In genomic region chr10:69536372-69537075, GRCm38 (mm10) we compare ENCODE assay signal across 9 mouse cellular contexts.
DNase-seq lines count a peak whose midpoint lies in the region; ATAC-seq and TF ChIP-seq lines count a peak whose summit lies in the region.
"Had no signal": no experiment of that assay in that cellular context is flagged by ENCODE, and none has a peak within 500 bp of the region (broad histone marks: within the 10 kb centered on the region; RNA-seq: fewer than 3 reads in every experiment).

No protein-coding gene starts in this region.

- ATAC-seq in limb, embryonic 12.5 days (ENCODE audit: insufficient number of reproducible peaks, insufficient read depth, low FRiP score, low TSS enrichment, low read depth) = no peak
- no peak for ATAC-seq in embryonic facial prominence, embryonic 13.5 days (ENCODE audit: insufficient number of reproducible peaks, insufficient read depth, low FRiP score, low TSS enrichment, low read depth)
- no peak for ATAC-seq in hindbrain, embryonic 12.5 days (ENCODE audit: low FRiP score)
- ATAC-seq in neural tube, embryonic 15.5 days (ENCODE audit: low FRiP score) = no peak
- no peak for ATAC-seq in liver, postnatal 0 days
- ATAC-seq in lung, postnatal 0 days = no peak

- WGBS in limb, embryonic 12.5 days = 78% methylated on average over 9 of the region's 9 CpGs
- WGBS in limb, embryonic 10.5 days = 80% methylated on average over 9 of the region's 9 CpGs
- WGBS in embryonic facial prominence, embryonic 13.5 days = 51% methylated on average over 9 of the region's 9 CpGs
- 70% methylated on average over 9 of the region's 9 CpGs for WGBS in hindbrain, embryonic 12.5 days
- WGBS in neural tube, embryonic 15.5 days = 45% methylated on average over 9 of the region's 9 CpGs
- 58% methylated on average over 9 of the region's 9 CpGs for WGBS in liver, postnatal 0 days (ENCODE audit: insufficient replicate concordance)
- WGBS in lung, postnatal 0 days = 58% methylated on average over 9 of the region's 9 CpGs

- no peak for TF ChIP-seq CTCF in liver, postnatal 0 days (IDR thresholded peaks at IDR 0.05; ENCODE audit: low read depth)
- no peak for TF ChIP-seq CTCF in lung, postnatal 0 days (IDR thresholded peaks at IDR 0.05)

- no peak for TF ChIP-seq EP300 in liver, postnatal 0 days (IDR thresholded peaks at IDR 0.05; ENCODE audit: low read depth)
- no peak for TF ChIP-seq EP300 in lung, postnatal 0 days (IDR thresholded peaks at IDR 0.05)

- H3K4me1 ChIP-seq in limb, embryonic 12.5 days (replicated peaks) = peaks cover 30% of the 10 kb centered on the region
- H3K4me1 ChIP-seq in limb, embryonic 10.5 days = peaks cover 44% of the 10 kb centered on the region
- H3K4me1 ChIP-seq in embryonic facial prominence, embryonic 13.5 days = peaks cover 42% of the 10 kb centered on the region
- peaks cover 26% of the 10 kb centered on the region for H3K4me1 ChIP-seq in hindbrain, embryonic 12.5 days
- H3K4me1 ChIP-seq in neural tube, embryonic 15.5 days = peaks cover 41% of the 10 kb centered on the region
- peaks cover 3% of the 10 kb centered on the region; the same call in 1 of the 2 replicates for H3K4me1 ChIP-seq in liver, postnatal 0 days (ENCODE audit: insufficient read depth)
- H3K4me1 ChIP-seq in lung, postnatal 0 days (ENCODE audit: insufficient read depth, low read depth, low read length) = no peaks in the 10 kb centered on the region; the same call in 1 of the 2 replicates

- no peak for DNase-seq in limb, embryonic 10.5 days (ENCODE audit: low spot score)
- DNase-seq in liver, postnatal 0 days = no peak
- DNase-seq in lung, postnatal 0 days (ENCODE audit: low spot score) = no peak
- DNase-seq: cerebellum, adult 9-11 months had no signal

- no peak overlapping the region for H3K9ac ChIP-seq in limb, embryonic 12.5 days (replicated peaks)
- H3K9ac ChIP-seq in embryonic facial prominence, embryonic 13.5 days = no peak overlapping the region
- peak overlapping the region; percentile 77 for H3K9ac ChIP-seq in hindbrain, embryonic 12.5 days
- H3K9ac ChIP-seq in neural tube, embryonic 15.5 days (replicated peaks) = peak overlapping the region; percentile 76
- no peak overlapping the region for H3K9ac ChIP-seq in liver, postnatal 0 days (replicated peaks)
- H3K9ac ChIP-seq in lung, postnatal 0 days (replicated peaks; ENCODE audit: low read depth) = no peak overlapping the region

- peak overlapping the region; percentile 67 for H3K4me2 ChIP-seq in limb, embryonic 12.5 days
- H3K4me2 ChIP-seq in embryonic facial prominence, embryonic 13.5 days = peak overlapping the region; percentile 76
- peak overlapping the region; percentile 56 for H3K4me2 ChIP-seq in hindbrain, embryonic 12.5 days (replicated peaks)
- H3K4me2 ChIP-seq in neural tube, embryonic 15.5 days = peak overlapping the region; percentile 60
- H3K4me2 ChIP-seq in liver, postnatal 0 days (ENCODE audit: low read depth, low read length) = no peak overlapping the region
- no peak overlapping the region for H3K4me2 ChIP-seq in lung, postnatal 0 days (replicated peaks; ENCODE audit: low read depth, low read length)

- no peaks in the 10 kb centered on the region for H3K9me3 ChIP-seq in limb, embryonic 12.5 days
- no peaks in the 10 kb centered on the region for H3K9me3 ChIP-seq in limb, embryonic 10.5 days (replicated peaks)
- no peaks in the 10 kb centered on the region for H3K9me3 ChIP-seq in embryonic facial prominence, embryonic 13.5 days
- no peaks in the 10 kb centered on the region for H3K9me3 ChIP-seq in hindbrain, embryonic 12.5 days (replicated peaks)
- H3K9me3 ChIP-seq in neural tube, embryonic 15.5 days (replicated peaks) = no peaks in the 10 kb centered on the region
- no peaks in the 10 kb centered on the region for H3K9me3 ChIP-seq in liver, postnatal 0 days (ENCODE audit: low read length)
- H3K9me3 ChIP-seq in lung, postnatal 0 days (ENCODE audit: low read length) = no peaks in the 10 kb centered on the region

- peak overlapping the region; percentile 50 for H3K4me3 ChIP-seq in limb, embryonic 12.5 days (replicated peaks)
- H3K4me3 ChIP-seq in limb, embryonic 10.5 days = no peak overlapping the region
- H3K4me3 ChIP-seq in embryonic facial prominence, embryonic 13.5 days = peak overlapping the region; percentile 58
- H3K4me3 ChIP-seq in hindbrain, embryonic 12.5 days = peak overlapping the region; percentile 58
- H3K4me3 ChIP-seq in neural tube, embryonic 15.5 days (replicated peaks) = peak overlapping the region; percentile 59
- no peak overlapping the region for H3K4me3 ChIP-seq in liver, postnatal 0 days (ENCODE audit: low read depth, low read length)
- no peak overlapping the region for H3K4me3 ChIP-seq in lung, postnatal 0 days (ENCODE audit: low read depth, low read length)

- H3K36me3 ChIP-seq in limb, embryonic 12.5 days = no peaks in the 10 kb centered on the region
- peaks cover 5% of the 10 kb centered on the region; the same call in 1 of the 2 replicates for H3K36me3 ChIP-seq in limb, embryonic 10.5 days
- H3K36me3 ChIP-seq in embryonic facial prominence, embryonic 13.5 days = no peaks in the 10 kb centered on the region
- no peaks in the 10 kb centered on the region for H3K36me3 ChIP-seq in hindbrain, embryonic 12.5 days
- H3K36me3 ChIP-seq in neural tube, embryonic 15.5 days = no peaks in the 10 kb centered on the region
- no peaks in the 10 kb centered on the region for H3K36me3 ChIP-seq in liver, postnatal 0 days (replicated peaks; ENCODE audit: insufficient read depth, low read length)
- no peaks in the 10 kb centered on the region for H3K36me3 ChIP-seq in lung, postnatal 0 days (ENCODE audit: insufficient read depth, low read length)

- no peak overlapping the region for H3K27ac ChIP-seq in limb, embryonic 12.5 days
- no peak overlapping the region for H3K27ac ChIP-seq in limb, embryonic 10.5 days
- no peak overlapping the region for H3K27ac ChIP-seq in embryonic facial prominence, embryonic 13.5 days
- peak overlapping the region; percentile 93 for H3K27ac ChIP-seq in hindbrain, embryonic 12.5 days
- peak overlapping the region; percentile 88 for H3K27ac ChIP-seq in neural tube, embryonic 15.5 days (replicated peaks)
- H3K27ac ChIP-seq in liver, postnatal 0 days (ENCODE audit: low read depth) = no peak overlapping the region
- no peak overlapping the region for H3K27ac ChIP-seq in lung, postnatal 0 days (ENCODE audit: low read length)
- H3K27ac ChIP-seq: macrophage had no signal

- H3K27me3 ChIP-seq in limb, embryonic 12.5 days = no peaks in the 10 kb centered on the region
- H3K27me3 ChIP-seq in limb, embryonic 10.5 days (ENCODE audit: low read depth, poor library complexity, severe bottlenecking) = no peaks in the 10 kb centered on the region
- H3K27me3 ChIP-seq in embryonic facial prominence, embryonic 13.5 days = no peaks in the 10 kb centered on the region
- H3K27me3 ChIP-seq in hindbrain, embryonic 12.5 days = no peaks in the 10 kb centered on the region
- no peaks in the 10 kb centered on the region for H3K27me3 ChIP-seq in neural tube, embryonic 15.5 days (replicated peaks)
- no peaks in the 10 kb centered on the region for H3K27me3 ChIP-seq in liver, postnatal 0 days (ENCODE audit: insufficient read depth, low read length)
- H3K27me3 ChIP-seq in lung, postnatal 0 days (replicated peaks; ENCODE audit: insufficient read depth, low read length) = no peaks in the 10 kb centered on the region

Comparison
In these comparisons a context has a peak if more than half of its experiments do, and no peak if none do; other contexts are left out.
1. H3K4me3 ChIP-seq: peak in limb, embryonic 12.5 days (single experiment), embryonic facial prominence, embryonic 13.5 days (single experiment), hindbrain, embryonic 12.5 days (single experiment) and neural tube, embryonic 15.5 days (single experiment); none in limb, embryonic 10.5 days (single experiment), liver, postnatal 0 days (single experiment) and lung, postnatal 0 days (single experiment).
2. H3K27ac ChIP-seq: peak in hindbrain, embryonic 12.5 days (single experiment) and neural tube, embryonic 15.5 days (single experiment); none in limb, embryonic 12.5 days (single experiment), limb, embryonic 10.5 days (single experiment), embryonic facial prominence, embryonic 13.5 days (single experiment), liver, postnatal 0 days (single experiment) and lung, postnatal 0 days (single experiment).
3. H3K4me2 ChIP-seq: peak in limb, embryonic 12.5 days (single experiment), embryonic facial prominence, embryonic 13.5 days (single experiment), hindbrain, embryonic 12.5 days (single experiment) and neural tube, embryonic 15.5 days (single experiment); none in liver, postnatal 0 days (single experiment) and lung, postnatal 0 days (single experiment).
4. H3K9ac ChIP-seq: peak in hindbrain, embryonic 12.5 days (single experiment) and neural tube, embryonic 15.5 days (single experiment); none in limb, embryonic 12.5 days (single experiment), embryonic facial prominence, embryonic 13.5 days (single experiment), liver, postnatal 0 days (single experiment) and lung, postnatal 0 days (single experiment).